Mouse (Mus musculus): ENCODE measurements around the gene Chst13. TPM values are rescaled to one million over a fixed set of nuclear protein-coding genes. Genes with fewer than 3 reads are reported as not detected.

Chst13 gene
- total RNA-seq (2021) = 0.74 TPM in 1 of 2 replicates, not detected in the other
- long read RNA-seq, experiment 1 = 0 reads
- long read RNA-seq, experiment 2 = 0 reads

DNA sequence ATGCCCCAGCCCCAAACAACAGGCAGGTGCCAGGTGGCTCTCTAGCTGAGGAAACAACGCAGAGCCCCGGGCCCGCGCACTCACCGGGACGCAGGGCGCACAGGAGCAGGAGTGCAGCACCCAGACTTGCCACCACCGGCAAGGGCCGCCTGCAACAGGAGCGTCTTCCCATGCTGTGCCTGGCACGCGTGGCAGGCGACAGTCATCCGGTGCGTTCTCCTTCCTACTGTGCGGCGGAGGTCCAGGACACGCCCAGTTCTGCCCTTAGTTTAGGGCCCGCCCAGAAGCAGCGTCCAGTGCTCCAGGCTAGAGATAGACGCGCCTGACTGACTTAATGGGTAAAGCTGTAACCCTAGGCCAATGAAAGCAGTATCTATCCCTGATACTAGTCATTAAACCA lies at the start of gene Chst13:
Gene Chst13, minus strand, starts transcription at position 195 of the 400 bp plus-strand sequence.
- DNase-seq = peak; percentile 64

DNA sequence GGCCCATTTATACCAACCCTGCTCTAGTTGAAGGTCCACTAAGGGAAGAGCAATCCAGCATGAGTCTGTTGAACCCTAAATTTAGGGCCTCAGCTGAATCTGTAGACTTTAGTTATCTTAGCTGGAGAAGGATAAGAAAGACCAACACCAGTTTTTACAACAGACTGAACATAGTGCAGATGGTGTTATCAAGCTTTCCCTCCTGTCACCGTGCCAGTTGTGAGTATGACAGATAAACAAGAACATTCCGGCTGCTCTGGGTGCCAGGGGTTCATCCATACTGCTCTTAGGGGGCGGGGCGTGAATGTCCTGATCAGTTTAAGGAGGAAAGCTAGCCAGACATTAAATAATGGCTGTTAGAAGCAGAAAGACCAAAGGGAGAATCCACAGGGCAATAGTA lies 49.7 kb upstream of the Chst13 start:
- DNase-seq = no peak

DNA sequence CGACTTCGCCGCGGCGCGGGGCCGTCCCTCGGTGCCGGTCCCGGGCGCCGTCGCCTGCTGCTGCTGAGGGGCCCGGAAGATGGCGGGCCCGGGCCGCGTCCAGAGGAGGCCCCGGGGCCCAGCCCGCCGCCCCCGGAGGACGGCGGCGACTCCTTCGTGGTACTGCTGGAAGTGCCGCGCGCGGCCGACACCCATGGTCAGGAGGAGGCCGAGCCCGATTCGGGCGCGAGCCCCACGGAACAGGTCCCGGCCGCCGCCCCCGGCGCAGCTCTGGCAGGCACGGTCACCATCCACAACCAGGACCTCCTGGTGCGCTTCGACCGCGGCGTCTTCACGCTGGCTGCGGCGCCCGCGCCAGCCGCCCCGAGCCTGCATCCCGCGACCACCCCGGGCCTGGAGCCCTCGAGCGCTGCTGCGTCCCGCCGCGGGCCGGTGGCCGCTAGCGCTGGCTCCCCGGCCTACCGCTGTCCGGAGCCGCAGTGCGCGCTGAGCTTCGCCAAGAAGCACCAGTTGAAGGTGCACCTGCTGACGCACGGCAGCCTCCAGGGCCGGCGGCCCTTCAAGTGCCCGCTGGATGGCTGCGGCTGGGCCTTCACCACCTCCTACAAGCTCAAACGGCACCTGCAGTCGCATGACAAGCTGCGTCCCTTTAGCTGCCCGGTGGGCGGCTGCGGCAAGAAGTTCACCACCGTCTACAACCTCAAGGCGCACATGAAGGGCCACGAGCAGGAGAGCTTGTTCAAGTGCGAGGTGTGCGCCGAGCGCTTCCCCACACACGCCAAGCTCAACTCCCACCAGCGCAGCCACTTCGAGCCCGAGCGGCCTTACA lies 45.0 kb upstream of the Chst13 start:
- DNase-seq = peak; percentile 61

DNA sequence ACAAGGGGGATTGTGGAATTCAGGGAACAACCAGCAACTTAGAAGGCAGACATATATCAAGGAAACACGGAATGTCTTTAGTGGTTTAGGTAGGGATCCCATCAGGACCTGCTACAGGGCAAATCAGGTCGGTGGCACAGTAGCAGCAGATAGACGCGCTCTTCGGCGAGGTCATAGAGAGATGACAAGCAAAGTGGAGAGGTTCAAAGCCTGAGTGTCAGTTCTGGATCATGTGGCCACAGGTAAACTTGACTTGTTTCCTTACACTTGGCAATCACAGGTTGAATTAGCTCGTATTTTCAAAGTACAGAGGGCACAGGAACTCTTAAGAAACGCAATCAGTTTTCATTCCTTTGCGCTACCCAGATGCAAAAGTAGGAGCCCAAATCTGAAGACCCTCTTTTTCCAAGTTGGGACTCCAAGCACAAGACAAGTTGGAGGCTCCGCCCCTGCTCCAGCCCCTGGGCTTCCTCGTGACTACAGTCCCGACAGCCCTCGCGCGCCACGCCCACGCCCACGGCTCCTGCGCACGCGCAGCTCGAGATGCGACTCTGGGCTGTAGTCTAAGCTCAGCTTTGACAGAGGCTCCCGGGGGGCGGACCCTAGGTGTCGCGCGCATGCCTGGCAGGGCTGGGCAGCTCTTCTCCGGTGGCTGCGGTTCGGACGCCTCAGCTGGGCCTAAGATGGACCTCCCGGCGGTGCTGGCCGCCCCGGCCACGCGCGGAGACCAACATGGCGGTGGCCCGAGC lies 44.2 kb upstream of the Chst13 start, which contains the start of gene Zxdc:
Gene Zxdc, plus strand, starts transcription at position 517 of the 749 bp plus-strand sequence.
- peak; percentile 100 for DNase-seq

DNA sequence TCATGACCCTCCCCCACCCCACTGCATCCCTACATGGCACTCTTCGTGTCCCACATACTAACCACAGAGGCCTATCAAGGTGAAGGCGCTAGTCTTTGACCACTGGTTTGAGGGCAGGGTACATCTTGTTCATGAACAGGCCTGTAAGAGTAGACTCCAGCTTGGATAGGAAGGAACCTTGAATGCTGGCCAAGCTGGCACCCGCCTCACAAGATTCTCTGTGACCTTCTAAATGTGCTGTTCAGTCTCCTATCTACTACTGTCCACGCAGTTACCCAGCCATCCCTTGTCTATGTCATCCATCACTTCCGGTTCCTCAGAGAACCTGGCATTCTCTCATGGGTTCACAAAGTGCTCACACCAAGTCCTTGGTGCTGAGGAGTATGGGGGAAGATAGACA lies 38.3 kb upstream of the Chst13 start:
- DNase-seq = peak; percentile 72

DNA sequence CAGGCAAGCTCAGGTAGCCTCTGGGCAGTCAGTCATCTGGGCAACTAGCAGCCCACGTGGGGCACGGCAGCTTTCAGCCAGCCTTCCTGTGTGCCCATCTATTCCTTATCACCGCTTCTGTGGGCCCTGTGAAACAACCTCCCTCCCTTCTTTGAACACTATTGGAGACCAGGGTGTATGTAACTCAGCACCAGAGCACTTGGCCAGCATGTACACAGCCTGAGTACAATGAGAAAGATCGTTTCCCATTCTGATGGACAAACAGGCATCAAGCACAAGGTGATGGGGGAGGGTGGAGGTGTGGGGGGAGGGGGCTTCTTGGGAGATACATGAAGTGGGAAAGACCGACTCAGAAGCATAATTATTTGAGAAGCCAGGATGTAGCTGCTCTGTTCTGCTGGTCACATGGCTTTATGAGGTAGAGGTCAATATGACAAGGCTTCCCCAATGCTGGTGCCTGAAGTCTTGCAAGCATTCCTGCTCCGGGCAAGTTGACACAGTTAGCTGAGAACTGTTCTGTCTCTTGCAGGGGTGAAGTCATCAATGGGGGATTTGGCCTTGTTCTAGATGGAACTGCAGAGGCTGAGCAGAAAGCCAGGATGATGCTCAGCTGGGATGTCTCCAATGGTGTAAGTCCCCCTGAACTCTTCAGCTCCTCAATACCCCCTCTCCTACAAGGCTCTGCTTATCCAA lies 36.1 kb upstream of the Chst13 start:
- no peak for DNase-seq

DNA sequence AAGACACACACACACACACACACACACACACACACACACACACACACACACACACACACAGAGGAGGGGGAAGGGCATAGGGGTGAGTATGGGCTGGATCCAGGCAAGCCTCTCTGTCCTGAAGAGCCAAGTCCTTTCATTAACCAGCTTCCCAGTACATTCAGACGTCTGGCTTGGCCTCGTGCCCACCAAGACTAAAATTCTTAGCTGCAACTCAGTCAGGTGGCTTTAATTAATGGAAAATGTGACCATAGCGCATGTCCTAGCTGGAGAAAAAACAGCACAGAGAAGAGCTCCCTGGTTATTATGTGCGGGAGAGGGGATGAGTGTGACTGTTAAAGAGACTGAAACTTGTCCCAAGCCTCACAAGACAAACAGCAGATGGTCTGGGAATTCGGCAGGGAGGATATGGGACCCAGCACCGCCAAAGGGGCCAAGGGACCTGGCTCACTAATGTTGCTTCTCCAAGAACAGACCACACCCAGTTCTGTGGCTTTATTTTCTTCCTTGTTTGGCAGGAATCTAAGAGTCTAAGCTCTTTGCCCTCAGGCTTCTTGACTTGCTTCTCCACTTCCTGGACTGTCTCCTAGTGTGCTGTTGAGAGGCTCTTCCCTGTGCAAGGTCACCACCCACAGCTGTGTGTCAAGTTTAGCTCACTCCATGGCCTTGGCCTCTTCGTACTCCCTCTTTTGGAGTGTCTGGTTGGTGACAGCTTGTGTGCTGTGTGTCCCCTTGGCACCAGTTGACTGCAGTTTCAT lies 35.2 kb upstream of the Chst13 start:
- DNase-seq = peak; percentile 74

DNA sequence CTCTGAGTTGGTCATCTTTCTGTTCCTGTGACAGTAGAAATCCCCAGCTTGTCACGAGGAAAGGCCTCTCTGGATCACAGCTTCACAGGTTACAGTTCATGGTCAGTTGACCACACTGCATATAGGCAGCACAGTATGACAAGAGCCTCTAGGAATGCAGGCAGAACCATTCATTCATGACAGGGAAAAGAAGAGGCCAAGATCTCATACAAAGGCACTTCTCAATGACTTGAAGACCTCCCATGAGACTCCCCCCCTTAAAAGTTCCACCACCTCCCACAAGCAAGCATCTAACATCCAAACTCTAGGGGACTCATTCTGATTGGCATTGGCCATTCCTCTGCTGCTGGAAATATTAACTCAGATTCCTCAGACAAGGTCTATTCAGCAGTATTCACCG lies 34.5 kb upstream of the Chst13 start:
- no peak for DNase-seq

DNA sequence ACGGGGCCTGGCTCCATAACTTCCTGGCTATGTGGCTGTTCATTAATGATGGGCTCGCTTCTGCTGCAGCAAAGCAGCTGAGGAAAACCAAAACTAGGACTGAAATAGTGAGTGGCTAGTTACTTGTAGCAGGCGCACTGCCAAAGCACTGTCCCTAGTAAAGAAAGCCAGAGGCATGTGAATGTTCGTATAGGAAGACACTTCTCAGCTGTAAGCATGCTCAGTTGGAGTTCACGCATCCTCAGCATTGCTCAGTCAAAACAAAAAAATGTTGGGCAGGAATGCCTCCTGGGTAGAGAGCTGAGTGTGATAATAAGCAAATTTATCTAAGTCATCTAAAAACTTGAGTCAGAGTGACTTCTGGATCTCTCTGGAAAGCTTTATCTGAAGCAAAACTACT lies 33.2 kb upstream of the Chst13 start:
- no peak for DNase-seq

DNA sequence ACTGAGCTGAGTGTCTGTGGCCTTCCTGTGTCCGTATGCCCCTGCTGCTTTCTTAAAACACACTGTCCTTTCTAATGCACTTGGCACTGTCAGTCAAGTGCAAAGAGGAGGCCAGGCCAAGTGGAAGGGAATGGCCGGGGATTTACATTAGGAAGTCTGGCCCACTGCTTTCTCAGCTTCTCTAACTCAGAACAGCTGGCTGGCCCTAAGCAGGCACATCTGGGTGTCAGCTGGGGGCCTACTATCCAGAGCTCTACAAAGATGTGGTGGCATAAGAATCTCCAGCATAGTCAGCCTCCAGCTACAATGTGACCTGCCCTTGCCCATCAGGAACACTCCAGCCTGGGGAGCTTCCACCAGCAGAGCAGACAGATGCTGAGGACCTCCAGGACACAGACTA lies 25.0 kb upstream of the Chst13 start:
- no peak for DNase-seq

DNA sequence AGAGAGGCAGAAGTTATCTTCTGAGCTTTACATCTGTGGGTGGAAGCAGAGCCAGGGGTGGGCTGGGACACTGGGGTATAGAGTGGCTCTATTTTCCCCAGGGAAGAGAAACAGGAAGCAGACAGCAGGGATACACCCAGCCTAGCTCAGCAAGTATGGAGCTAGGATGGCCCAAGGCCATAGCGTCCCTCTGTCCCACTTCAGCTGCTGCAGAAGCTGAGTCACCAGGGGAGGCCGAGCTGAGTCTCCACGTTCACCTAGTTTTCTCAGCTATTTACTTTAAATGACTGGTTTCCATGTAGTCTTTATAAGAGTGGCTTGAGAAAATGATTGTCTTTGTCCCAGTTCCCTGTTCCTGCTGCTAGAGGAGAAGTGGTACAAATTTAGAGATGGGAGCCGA lies 23.5 kb upstream of the Chst13 start:
- peak; percentile 44 for DNase-seq

DNA sequence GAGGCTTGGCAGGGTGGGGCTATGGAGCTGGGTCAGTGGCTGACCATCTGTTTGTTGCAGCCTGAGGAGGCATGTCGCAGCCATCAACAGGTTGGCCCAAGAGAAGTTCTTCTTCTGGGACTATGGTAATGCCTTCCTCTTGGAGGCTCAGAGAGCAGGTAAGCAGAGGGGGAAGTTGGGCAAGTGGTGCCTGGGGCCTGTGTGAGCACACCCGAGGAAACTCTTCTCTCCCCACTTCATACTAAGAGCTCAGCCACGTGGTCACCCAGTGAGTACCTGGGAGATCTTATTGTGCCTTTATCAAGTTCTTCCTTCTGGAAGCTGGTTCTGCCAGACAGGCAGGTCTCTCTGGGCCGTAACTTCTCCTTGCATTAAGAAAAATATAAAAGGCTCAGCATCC lies 22.2 kb upstream of the Chst13 start:
- DNase-seq = no peak

DNA sequence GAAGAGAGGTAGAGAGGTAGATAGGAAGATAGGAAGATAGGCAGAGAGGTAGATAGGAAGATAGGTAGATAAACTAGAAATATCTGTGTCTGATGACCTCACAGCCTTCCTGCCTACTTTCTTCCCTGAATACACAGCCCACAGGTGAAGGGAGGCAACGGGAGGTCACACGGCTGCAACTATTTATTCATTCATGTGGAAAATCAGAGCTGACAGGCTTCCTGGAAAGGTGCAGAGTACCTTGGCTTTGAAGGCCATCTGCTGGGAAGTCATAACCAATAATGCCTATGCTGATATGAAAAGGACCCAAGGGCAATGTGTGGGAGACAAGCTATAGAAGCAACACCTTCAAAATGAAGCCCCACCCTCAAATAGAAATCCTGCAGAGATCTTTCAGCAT lies 17.4 kb upstream of the Chst13 start:
- DNase-seq = no peak

DNA sequence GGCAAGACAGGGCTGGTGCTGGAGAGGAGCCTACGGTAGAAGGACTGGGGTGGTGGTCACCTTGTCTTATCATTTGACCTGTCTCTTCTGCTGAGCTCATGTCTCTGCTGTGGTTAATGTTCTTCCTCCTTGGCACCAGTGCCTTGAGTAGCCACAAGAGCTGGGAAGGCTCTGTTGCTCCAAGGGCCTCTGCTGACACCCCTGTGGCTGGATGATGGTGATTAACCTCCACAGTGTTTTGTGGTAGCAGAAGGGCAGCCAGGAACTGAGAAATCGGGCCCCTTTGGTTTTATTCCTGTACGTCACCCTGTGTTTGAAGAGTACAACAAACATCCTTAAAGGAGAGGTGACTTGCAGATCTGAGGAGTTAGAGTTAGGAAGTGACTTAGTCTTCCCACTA lies 9.3 kb upstream of the Chst13 start:
- no peak for DNase-seq

DNA sequence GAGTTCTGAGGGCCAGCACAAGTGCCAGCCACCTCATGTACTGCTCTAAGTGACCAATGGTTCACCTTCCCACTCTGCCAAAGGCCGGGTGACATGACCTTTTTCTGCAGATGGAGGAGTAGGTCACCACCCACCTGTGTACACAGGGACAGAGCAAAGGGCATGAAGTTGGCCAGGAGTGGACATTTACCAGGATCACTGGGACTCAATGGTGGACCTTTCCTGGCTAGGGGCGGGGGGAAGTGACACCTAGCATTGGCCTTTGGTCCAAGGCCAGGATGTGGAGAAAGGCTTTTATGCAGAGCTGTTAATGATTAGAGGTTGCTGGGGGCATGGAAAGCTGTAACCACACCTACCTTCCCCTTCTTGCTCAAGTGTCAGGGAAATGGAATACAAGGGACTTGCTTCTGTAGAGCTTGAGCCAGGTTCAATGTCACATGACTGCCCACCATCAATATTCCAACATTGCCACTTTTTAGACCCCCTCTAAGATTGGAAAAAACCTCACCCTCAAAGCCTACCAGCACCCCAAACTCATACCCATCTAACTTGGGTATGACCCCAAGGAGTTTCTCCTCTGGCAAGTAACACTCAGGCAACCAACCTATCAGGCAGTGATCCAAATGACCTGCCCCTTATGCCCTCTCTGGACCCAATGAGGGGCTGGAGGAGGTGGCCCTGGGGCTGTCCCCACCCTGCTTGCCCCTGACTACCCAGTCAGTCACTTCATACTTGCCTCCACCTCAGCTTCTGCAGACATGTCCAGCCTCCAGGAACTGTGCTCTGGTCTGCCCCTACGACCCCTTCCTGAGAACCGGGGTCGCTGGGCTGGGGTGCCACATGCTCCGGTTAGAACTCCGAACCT lies 7.8 kb upstream of the Chst13 start, which contains the start of gene Uroc1:
Gene Uroc1, plus strand, starts transcription at position 724 of the 865 bp plus-strand sequence.
- DNase-seq = no peak

DNA sequence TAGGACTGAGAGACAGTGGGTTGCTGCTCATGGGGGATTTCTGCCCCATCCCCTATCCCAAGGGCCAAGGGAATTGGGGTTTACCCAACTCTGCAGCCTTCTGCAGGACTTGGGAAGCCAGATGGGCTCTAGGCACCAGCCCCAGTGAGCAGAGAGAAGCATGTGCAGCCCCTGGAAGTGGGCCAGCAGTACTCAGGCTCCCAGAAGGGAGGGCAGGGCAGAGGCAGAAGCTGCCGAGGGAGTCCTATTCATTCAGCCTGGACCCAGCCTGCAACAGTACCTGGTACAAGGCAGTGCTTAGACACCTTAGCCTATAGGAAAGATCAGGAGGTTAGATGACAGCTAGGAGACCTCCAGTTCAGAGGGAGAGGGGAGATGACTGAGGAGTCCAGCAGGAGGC lies 5.0 kb upstream of the Chst13 start:
- peak; percentile 38 for DNase-seq

DNA sequence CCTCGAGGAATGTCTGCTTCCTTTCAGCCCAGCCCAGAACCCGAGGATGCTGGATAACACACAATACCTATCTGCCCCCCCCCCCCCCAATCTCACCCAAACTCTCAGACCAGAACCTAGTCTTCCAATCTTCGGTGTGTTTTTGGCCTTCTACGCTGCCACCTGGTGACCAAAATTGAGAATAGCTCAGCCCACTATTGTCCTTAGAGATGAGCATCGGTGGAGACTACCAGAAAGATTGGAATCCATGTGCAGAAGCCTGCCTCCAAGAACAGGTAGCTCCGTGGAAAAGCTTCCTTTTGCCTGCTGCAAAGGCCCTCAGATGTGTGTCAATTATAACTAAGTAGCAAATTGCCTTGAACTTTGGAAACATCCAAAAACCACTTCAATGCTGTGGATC lies 2.7 kb upstream of the Chst13 start:
- peak; percentile 37 for DNase-seq

DNA sequence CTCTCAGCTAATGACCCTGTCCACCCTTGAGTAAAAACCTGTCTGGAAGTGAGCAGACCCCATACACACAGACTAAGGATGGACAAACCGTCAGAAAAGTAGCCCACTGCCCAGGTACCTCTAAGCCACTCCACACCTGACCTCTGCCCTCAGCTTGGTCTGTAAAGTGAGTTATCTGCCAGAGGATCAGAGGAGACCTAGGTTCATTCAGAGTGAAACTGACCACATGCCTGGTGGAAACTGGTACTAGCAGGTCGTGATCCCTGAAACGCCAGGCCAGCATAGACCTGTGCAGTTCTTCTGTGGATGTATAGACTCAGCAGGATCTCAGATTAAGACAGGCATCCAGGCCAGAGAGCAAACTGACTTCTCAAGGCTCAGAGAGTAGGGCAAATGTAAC lies 522 bp downstream of the Chst13 start:
- no peak for DNase-seq

DNA sequence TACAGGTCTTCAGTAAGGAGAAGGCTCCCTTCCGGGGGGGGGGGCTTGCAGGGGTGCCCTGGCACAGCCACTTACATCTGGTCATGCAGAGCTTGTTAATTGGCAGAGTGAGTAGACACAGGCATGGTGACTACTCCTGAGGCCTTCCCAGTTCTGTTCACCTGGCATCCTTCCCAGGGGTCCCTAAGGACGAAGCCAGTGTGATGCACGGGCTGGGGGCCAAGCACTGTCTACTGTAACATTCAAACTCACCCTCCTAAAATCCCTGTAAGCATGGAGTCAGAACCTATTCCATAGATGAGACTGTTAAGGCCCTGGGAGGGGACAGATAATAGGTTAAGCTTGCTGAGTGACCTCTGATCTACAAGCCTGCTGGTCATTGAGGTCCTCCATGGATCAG lies 959 bp downstream of the Chst13 start:
- DNase-seq = no peak

DNA sequence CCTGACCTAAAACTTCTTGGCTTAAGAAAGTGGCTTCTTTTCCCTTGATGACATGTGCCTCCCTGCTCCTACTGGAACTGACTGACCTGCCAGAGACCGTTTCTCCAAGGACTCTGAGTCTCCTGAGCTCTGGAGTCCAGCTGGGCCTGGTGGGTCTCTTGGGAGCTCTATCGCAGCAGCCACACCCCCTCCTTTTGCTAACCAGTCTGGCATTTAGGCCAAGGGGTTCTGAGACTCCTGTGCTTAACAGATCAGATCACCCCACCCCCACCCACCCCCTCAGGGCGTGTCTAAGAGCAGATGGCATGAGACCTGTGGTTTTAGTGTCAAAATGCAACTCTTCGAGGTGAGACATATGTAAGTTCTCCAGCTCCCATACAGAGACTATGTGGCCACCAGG lies 3.2 kb downstream of the Chst13 start:
- DNase-seq = no peak

DNA sequence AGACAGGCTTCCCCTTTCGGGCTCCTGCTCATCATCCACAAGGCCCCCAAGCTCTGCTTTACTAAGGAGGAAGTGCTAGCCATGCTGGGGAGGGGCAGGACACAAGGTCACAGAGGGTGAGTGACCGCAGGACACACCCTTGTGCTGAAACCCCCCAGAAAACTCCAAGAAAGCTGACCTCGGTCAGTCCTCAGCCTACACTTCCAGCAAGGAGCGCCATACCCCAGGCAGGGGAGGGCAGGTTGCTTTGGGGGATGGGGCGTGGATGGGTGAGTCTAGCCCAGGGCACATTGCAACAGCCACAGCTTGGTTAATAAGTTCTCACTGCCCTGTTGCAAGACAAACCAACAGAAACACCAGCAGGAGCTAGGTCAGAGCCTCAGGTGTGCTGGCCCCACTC lies 4.6 kb downstream of the Chst13 start:
- no peak for DNase-seq
